Mouse (Mus musculus): ENCODE data around the gene Rph3a.

Rph3a gene

GRCm38 (mm10) chr5:121009811-121010569, at the start of gene Rph3a:
Gene Rph3a (minus strand): TSS chr5:121010092.
- DNase-seq (ENCODE audit: low read depth), result no peak

GRCm38 (mm10) chr5:121058261-121058660, 48.4 kb upstream of the Rph3a start:
- no peak for DNase-seq (ENCODE audit: low read depth)

- DNase-seq (ENCODE audit: low read depth), result no peak
Observed at GRCm38 (mm10) chr5:121053886-121054285, 44.0 kb upstream of the Rph3a start.

- no peak for DNase-seq (ENCODE audit: low read depth)
Observed at GRCm38 (mm10) chr5:121041791-121042190, 31.9 kb upstream of the Rph3a start.

- DNase-seq (ENCODE audit: low read depth), result no peak
Observed at GRCm38 (mm10) chr5:121039465-121039864, 29.6 kb upstream of the Rph3a start.

- no peak for DNase-seq (ENCODE audit: low read depth)
Observed at GRCm38 (mm10) chr5:121030161-121030560, 20.3 kb upstream of the Rph3a start.

- no peak for DNase-seq (ENCODE audit: low read depth)
Observed at GRCm38 (mm10) chr5:121019505-121019904, 9.6 kb upstream of the Rph3a start.

- DNase-seq (ENCODE audit: low read depth), result no peak
Observed at GRCm38 (mm10) chr5:121017699-121018098, 7.8 kb upstream of the Rph3a start.

- no peak for DNase-seq (ENCODE audit: low read depth)
Observed at GRCm38 (mm10) chr5:121016405-121016804, 6.5 kb upstream of the Rph3a start.

- DNase-seq (ENCODE audit: low read depth), result no peak
Observed at GRCm38 (mm10) chr5:121014496-121014895, 4.6 kb upstream of the Rph3a start.

- DNase-seq (ENCODE audit: low read depth), result no peak
Observed at GRCm38 (mm10) chr5:121011962-121012361, 2.1 kb upstream of the Rph3a start.

- peak; percentile 50 for DNase-seq (ENCODE audit: low read depth)
Observed at GRCm38 (mm10) chr5:121009406-121009805, 486 bp downstream of the Rph3a start.

GRCm38 (mm10) chr5:121008411-121009239, 1.3 kb downstream of the Rph3a start:
- DNase-seq (ENCODE audit: low read depth), result no peak

- DNase-seq (ENCODE audit: low read depth), result no peak
Observed at GRCm38 (mm10) chr5:121007563-121007962, 2.3 kb downstream of the Rph3a start.

- DNase-seq (ENCODE audit: low read depth), result no peak
Observed at GRCm38 (mm10) chr5:121007130-121007529, 2.8 kb downstream of the Rph3a start.

- no peak for DNase-seq (ENCODE audit: low read depth)
Observed at GRCm38 (mm10) chr5:121006176-121006575, 3.7 kb downstream of the Rph3a start.

- DNase-seq (ENCODE audit: low read depth), result peak; percentile 13
Observed at GRCm38 (mm10) chr5:121003781-121004180, 6.1 kb downstream of the Rph3a start.

- DNase-seq (ENCODE audit: low read depth), result no peak
Observed at GRCm38 (mm10) chr5:120999573-120999972, 10.3 kb downstream of the Rph3a start.

- no peak for DNase-seq (ENCODE audit: low read depth)
Observed at GRCm38 (mm10) chr5:120988373-120988772, 21.5 kb downstream of the Rph3a start.

GRCm38 (mm10) chr5:120983029-120983428, 26.9 kb downstream of the Rph3a start:
- no peak for DNase-seq (ENCODE audit: low read depth)

GRCm38 (mm10) chr5:120981211-120981610, 28.7 kb downstream of the Rph3a start:
- no peak for DNase-seq (ENCODE audit: low read depth)

GRCm38 (mm10) chr5:120980116-120980515, 29.8 kb downstream of the Rph3a start:
- no peak for DNase-seq (ENCODE audit: low read depth)

- DNase-seq (ENCODE audit: low read depth), result no peak
Observed at GRCm38 (mm10) chr5:120976138-120976537, 33.8 kb downstream of the Rph3a start.
